Mouse (Mus musculus) colon, adult 2 months (tissue): ENCODE data around the gene Jam2. TPM values are rescaled to one million over a fixed set of nuclear protein-coding genes. Genes with fewer than 3 reads are reported as not detected.

Experiments
- polyA plus RNA-seq: library from polyadenylated mRNA; depleted of rRNA; stranded (reverse); fragments of >200 nt; gene quantifications from 2 replicates; pipeline ENCODE4 v1.2.3, GENCODE M21; 2012; rRNA removed

The Jam2 gene
- polyA plus RNA-seq = 4.1 and 4.9 TPM in 2 replicates

DNA sequence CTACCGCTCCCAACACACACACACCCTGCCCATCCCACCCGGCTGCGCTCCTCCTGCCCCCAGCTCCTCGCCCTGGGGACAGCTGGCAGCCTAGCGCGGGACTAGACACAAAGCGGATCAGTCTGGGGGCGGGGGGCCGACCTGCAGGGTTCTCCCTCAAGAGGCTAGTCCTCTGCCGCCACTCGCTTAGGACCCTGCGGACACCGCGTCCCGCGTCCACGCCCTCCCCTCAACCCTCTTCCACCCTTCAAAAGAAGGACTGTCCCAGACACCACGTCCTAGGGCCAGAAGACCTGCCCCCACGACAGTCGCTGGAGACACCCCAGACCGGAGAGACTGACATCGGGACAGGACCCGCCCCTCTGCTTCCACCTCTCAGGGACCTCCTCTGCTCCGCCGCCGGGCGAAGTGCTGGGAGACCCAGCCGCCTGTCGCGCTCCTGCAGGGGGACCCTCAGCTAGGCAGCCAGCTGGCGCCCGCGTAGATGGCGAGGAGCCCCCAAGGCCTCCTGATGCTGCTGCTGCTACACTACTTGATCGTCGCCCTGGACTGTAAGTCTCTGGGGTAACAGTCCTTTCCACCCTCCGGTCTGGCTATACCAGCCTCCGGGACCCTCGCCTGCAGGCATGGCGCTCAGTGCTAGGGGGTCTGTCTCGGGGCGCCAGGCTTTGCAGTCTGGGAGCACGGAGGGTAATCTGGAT, at the start of gene Jam2:
TSS of gene Jam2 (plus strand) at position 121 of the 701 bp plus-strand sequence.

GRCm38 (mm10) chr16:84735166-84736105, 38.5 kb upstream of the Jam2 start, which contains the start of gene Mrpl39:
Gene Mrpl39, minus strand, starts transcription at chr16:84735742.

DNA sequence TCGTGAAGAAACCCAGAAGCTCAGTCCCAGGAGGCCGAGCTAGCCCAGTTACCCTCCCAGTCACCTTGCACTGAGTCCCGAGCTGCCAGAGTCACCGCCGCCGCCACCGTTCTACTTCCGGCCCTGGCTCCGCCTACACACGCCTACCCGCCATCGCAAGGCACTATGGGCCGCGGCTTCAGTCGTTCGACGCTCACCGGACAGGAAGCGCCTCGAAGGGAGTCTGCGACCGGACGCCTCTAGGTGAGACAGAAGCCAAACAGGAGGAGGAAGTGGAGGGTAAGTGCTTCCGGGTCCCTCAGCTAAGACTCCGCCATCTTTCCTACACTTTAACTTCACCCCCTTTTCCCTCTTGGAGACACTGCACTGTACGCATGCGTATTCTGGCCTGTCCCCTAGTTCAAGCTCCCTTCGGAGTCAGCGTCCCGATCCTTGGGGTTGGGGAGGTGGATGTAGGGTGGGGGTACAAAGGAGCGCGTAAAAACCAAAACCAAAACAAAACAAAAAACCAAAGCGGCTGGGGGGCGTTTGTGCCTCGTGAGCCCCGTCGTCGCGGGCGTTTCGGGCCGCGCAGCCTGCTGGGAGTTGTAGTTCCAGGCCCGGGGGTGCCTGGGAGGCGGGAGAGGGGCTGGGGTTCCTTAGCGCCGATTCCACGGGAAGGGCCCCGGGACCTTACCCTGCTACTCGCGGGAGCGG, 61.0 kb downstream of the Jam2 start, which contains the start of gene Gabpa:
TSS of gene Gabpa (plus strand) at position 181 of the 696 bp plus-strand sequence.

GRCm38 (mm10) chr16:84835441-84835822, 61.5 kb downstream of the Jam2 start, which contains the start of gene Atp5j:
Gene Atp5j, minus strand, starts transcription at chr16:84835625.

Other genes with a start within 250 kb of the Jam2 start
- gene Mrpl39, start 38.4 kb upstream of the Jam2 start, polyA plus RNA-seq = 6.9 and 18.8 TPM in 2 replicates
- 3.8 and 4.9 TPM in 2 replicates for gene Gabpa, start 60.8 kb downstream of the Jam2 start, polyA plus RNA-seq
- 141 and 167 TPM in 2 replicates for gene Atp5j, start 61.5 kb downstream of the Jam2 start, polyA plus RNA-seq